Mouse (Mus musculus) cerebellum, adult 2 months (tissue): ENCODE results near the gene Gm27179.
"Not testable (repeated sequence)": the region's sequence is repeated elsewhere in the genome, so short reads cannot be mapped to it uniquely, and the experiment has no call there.

Source experiments
- CTCF ChIP-seq: fragments of 200-500 bp; IDR thresholded peaks from 2 replicates; pipeline ENCODE4 v1.5.1; 2011; ENCODE audit warnings: low read depth, mild to moderate bottlenecking, control low read depth, low read length, moderate library complexity, borderline replicate concordance; ENCODE audit not compliant: insufficient read depth
- POLR2A ChIP-seq: fragments of 200-500 bp; IDR thresholded peaks from 2 replicates; pipeline ENCODE4 v1.6.1; 2011; ENCODE audit warnings: low read length, control low read depth, borderline replicate concordance; ENCODE audit not compliant: insufficient read depth

DNA sequence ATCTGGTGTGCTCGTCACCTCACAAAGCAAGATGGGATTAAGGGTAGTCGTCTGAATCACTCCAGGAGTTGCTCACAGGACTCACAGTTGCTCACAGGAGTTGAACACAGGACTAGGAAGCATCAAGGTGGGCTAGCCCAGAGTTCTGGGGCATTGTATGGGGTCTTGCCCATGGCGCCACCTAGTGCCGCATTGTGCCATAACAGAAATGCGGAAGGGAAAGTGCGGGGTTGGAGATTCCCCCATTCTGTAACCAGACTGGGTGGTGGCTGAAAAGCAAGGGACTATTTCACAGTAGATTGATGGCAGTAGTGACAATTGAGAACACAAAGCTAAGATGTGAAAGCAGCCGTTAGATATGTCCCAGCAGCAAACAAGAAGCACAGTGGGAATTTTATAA lies 30.3 kb upstream of the Gm27179 start:
- TF ChIP-seq POLR2A, CTCF: not testable (repeated sequence)
